Mouse (Mus musculus) limb, embryonic 11.5 days (tissue): ENCODE data around the gene Eif2ak1. TPM values are rescaled to one million over a fixed set of nuclear protein-coding genes. Genes with fewer than 3 reads are reported as not detected.
A peak's percentile ranks its signal among the peaks of the same experiment; 100 is the strongest.

Experiments used
- ATAC-seq: fragments of 200-750 bp; cut with Nextera tagmentation; 2 replicates; pipeline ENCODE4 v1.8.0; 2017; ENCODE audit warnings: low read depth; ENCODE audit not compliant: insufficient number of reproducible peaks, low FRiP score, low TSS enrichment
- DNase-seq: peaks from one replicate; pipeline ENCODE4 v3.0.0-alpha.2; 2015; ENCODE audit warnings: low spot score
- H3K27ac ChIP-seq: fragments of 300-500 bp; sonication (generic); replicated peaks from 2 replicates; pipeline ENCODE4 v1.5.1; 2014; ENCODE audit warnings: low read depth, mild to moderate bottlenecking, low read length
- H3K27me3 ChIP-seq: fragments of 300-500 bp; sonication (generic); 2 replicates; pipeline ENCODE4 v1.6.1; 2014; ENCODE audit warnings: mild to moderate bottlenecking, low read length, mixed read lengths; ENCODE audit not compliant: control insufficient read depth, insufficient read depth
- H3K36me3 ChIP-seq: fragments of 300-500 bp; sonication (generic); 2 replicates; pipeline ENCODE4 v1.6.1; 2014; ENCODE audit warnings: mild to moderate bottlenecking, low read length, moderate library complexity, mixed read lengths; ENCODE audit not compliant: control insufficient read depth, insufficient read depth
- H3K4me1 ChIP-seq: fragments of 300-500 bp; sonication (generic); 2 replicates; pipeline ENCODE4 v1.6.1; 2014; ENCODE audit warnings: low read length, mixed read lengths; ENCODE audit not compliant: control insufficient read depth, insufficient read depth
- H3K4me2 ChIP-seq: fragments of 300-500 bp; sonication (generic); 2 replicates; pipeline ENCODE4 v1.6.1; 2014; ENCODE audit warnings: low read depth, mild to moderate bottlenecking, moderate library complexity; ENCODE audit not compliant: severe bottlenecking
- H3K4me3 ChIP-seq: fragments of 300-500 bp; sonication (generic); 2 replicates; pipeline ENCODE4 v1.5.1; 2014; ENCODE audit warnings: low read depth, low read length
- H3K9ac ChIP-seq: fragments of 300-500 bp; sonication (generic); 2 replicates; pipeline ENCODE4 v1.6.1; 2014; ENCODE audit warnings: mild to moderate bottlenecking, low read length
- H3K9me3 ChIP-seq: fragments of 300-500 bp; sonication (generic); 2 replicates; pipeline ENCODE4 v1.6.1; 2016; ENCODE audit warnings: low read length; ENCODE audit not compliant: control insufficient read depth
- WGBS: fragments of 180-500 bp; shearing (Covaris S2); extraction: QIAGEN DNeasy Blood & Tissue Kit; methylation state at CpG from one replicate; pipeline ENCODE4 v1.1.7; 2014; 5-methylcytosine and 5-hydroxymethylcytosine counted together
- polyA plus RNA-seq: library from polyadenylated mRNA; unstranded; fragments of >200 nt; fragmentation: Nextera tagmentation; extraction: Ambion mirVana; gene quantifications from 2 replicates; pipeline ENCODE4 v1.2.1, GENCODE M21; 2014

Eif2ak1 gene
- polyA plus RNA-seq, 1 experiment from 2014 or later = 55.1 TPM

GRCm38 (mm10) chr5:143814626-143815025 is 3.0 kb upstream of the Eif2ak1 start:
- 88% methylated on average over 2 of the region's 2 CpGs for WGBS
- H3K4me2 ChIP-seq = no peak overlapping the region
- no peak for ATAC-seq
- no peak overlapping the region for H3K9ac ChIP-seq
- no peak overlapping the region for H3K27ac ChIP-seq
- H3K4me1 ChIP-seq = peaks cover 2% of the 10 kb centered on the region; the same call in 1 of the 2 replicates
- H3K36me3 ChIP-seq = no peaks in the 10 kb centered on the region
- no peaks in the 10 kb centered on the region for H3K9me3 ChIP-seq
- H3K4me3 ChIP-seq = no peak overlapping the region
- no peaks in the 10 kb centered on the region for H3K27me3 ChIP-seq
- no peak for DNase-seq

- ATAC-seq (peak; percentile 75), DNase-seq (no peak)
- H3K36me3 ChIP-seq = no peaks in the 10 kb centered on the region
- no peak overlapping the region for H3K27ac ChIP-seq
- peak overlapping the region; percentile 74 for H3K9ac ChIP-seq
- H3K27me3 ChIP-seq = no peaks in the 10 kb centered on the region
- H3K4me2 ChIP-seq = peak overlapping the region; percentile 66
- under 1% methylated on average over 32 of the region's 32 CpGs for WGBS
- H3K4me3 ChIP-seq = peak overlapping the region; percentile 86
- H3K4me1 ChIP-seq = peaks cover 2% of the 10 kb centered on the region; the same call in 1 of the 2 replicates
- no peaks in the 10 kb centered on the region for H3K9me3 ChIP-seq
These were observed 333 bp downstream of the Eif2ak1 start for GRCm38 (mm10) chr5:143817931-143818311.

DNA sequence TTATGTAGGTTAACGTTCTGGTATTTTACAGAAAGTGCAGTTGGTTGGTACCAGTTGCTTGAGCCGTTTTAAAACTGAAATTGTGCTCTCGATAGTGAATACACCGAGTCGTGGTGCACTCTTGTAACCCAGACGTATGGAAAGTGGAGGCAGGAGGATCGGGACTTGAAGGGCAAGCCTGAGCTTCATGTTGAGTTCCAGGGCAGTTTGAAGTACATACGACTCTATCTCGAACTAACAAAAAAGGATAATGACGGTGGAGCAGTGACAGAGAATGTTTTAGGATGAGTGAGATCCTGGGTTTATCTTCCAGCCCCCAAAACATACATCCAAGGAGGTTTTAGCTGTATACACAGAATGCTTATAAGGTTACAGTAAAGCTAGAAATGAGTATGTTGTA is 873 bp downstream of the Eif2ak1 start:
- peak overlapping the region; percentile 27; the same call in 1 of the 2 replicates for H3K9ac ChIP-seq
- H3K4me2 ChIP-seq = peak overlapping the region; percentile 66
- peaks cover 2% of the 10 kb centered on the region; the same call in 1 of the 2 replicates for H3K4me1 ChIP-seq
- no peaks in the 10 kb centered on the region for H3K9me3 ChIP-seq
- no peak overlapping the region for H3K27ac ChIP-seq
- ATAC-seq = no peak
- H3K4me3 ChIP-seq = peak overlapping the region; percentile 86
- 20% methylated on average over 10 of the region's 10 CpGs for WGBS
- H3K27me3 ChIP-seq = no peaks in the 10 kb centered on the region
- H3K36me3 ChIP-seq = no peaks in the 10 kb centered on the region
- DNase-seq = no peak

DNA sequence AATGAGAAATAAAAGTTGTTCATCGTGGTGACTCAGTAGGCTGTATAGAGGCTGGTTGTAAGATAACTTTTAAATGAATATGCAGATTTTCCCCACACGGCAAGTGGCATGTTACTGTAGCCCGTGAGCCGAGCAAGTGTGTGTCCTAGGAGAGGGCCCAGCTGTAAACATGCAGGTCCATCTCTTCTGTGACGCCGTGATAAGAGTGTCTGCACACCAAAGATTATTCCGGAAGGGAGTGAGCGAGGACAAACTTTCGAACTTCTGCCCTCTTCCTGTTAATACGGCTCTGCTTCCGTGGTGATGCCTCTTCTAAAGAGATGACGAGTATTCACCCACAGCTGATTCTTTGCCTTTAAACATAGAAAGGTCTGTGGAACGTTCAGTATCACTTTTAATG is 1.4 kb downstream of the Eif2ak1 start:
- Histone ChIP-seq H3K4me3 (no peak overlapping the region), H3K27ac (no peak overlapping the region), H3K27me3 (no peaks in the 10 kb centered on the region), H3K9me3 (no peaks in the 10 kb centered on the region), H3K9ac (no peak overlapping the region), H3K4me2 (no peak overlapping the region), H3K4me1 (peaks cover 2% of the 10 kb centered on the region; the same call in 1 of the 2 replicates), H3K36me3 (no peaks in the 10 kb centered on the region)
- DNase-seq = no peak
- WGBS = 82% methylated on average over 13 of the region's 13 CpGs
- ATAC-seq = no peak

DNA sequence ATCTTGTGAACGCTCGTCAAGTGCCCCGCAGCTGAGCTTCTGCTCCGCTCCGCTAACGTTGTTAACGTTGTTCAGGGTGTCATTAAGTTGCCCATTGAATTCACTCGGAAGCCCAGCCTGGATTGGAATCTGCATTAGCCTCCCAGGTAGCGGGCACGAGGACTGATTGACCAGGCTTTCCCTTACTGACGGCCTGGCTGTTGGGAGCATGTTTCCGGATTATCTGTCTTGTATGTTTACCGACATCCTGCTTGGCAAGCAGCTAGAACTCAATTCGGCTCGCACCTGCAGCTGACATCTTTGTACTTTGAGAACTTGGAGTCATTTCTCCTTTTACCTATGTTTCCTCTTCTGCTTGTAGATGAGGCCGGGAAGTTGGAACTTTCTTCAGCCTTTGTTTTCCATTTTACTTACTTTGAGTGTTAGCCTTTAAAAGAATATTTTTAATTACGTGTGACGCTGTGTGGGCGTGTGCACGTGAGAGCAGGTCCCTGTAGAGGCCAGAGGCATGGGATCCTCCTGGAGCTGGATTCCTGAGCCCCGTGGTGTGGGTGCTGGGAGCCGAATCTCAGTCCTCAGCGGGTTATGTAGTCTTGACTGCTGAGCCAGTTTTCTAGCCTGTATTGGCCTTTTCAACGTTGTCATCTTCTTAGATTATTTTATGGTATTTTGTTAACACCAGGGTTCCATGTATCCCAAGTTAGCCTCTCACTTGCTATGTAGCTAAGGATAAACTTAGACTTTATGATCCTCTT is 2.5 kb downstream of the Eif2ak1 start:
- Histone ChIP-seq H3K27ac (no peak overlapping the region), H3K4me2 (no peak overlapping the region), H3K36me3 (no peaks in the 10 kb centered on the region), H3K4me1 (peaks cover 2% of the 10 kb centered on the region; the same call in 1 of the 2 replicates), H3K4me3 (no peak overlapping the region), H3K9me3 (no peaks in the 10 kb centered on the region), H3K27me3 (no peaks in the 10 kb centered on the region), H3K9ac (no peak overlapping the region)
- DNase-seq (no peak), ATAC-seq (no peak)
- WGBS = 90% methylated on average over 24 of the region's 24 CpGs

DNA sequence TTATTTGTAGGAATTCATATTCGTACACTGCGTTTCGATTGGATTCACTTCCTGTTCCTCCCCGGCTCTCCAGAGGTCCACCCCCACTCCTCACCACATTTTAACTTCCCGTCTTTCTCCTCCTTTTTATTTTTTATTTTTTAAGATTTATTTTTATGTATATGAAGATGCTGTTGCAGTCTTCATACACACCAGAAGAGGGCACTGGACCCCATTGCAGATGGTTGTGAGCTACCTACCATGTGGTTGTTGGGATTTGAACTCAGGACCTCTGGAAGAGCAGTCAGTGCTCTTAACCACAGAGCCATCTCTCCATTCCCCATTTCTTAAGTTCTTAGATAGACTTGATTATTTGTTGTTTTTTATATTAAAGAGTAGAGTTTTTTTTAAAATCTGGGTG is 3.2 kb downstream of the Eif2ak1 start:
- WGBS = 96% methylated on average over 5 of the region's 5 CpGs
- DNase-seq (no peak), ATAC-seq (no peak)
- Histone ChIP-seq H3K9me3 (no peaks in the 10 kb centered on the region), H3K4me1 (peaks cover 2% of the 10 kb centered on the region; the same call in 1 of the 2 replicates), H3K9ac (no peak overlapping the region), H3K4me2 (no peak overlapping the region), H3K36me3 (no peaks in the 10 kb centered on the region), H3K27ac (no peak overlapping the region), H3K27me3 (no peaks in the 10 kb centered on the region), H3K4me3 (no peak overlapping the region)

- no peaks in the 10 kb centered on the region for H3K4me1 ChIP-seq
- WGBS = 89% methylated on average over 11 of the region's 11 CpGs
- ATAC-seq (no peak), DNase-seq (no peak)
- peaks cover 8% of the 10 kb centered on the region; the same call in 1 of the 2 replicates for H3K36me3 ChIP-seq
- H3K9ac ChIP-seq = no peak overlapping the region
- no peaks in the 10 kb centered on the region for H3K27me3 ChIP-seq
- no peak overlapping the region for H3K4me3 ChIP-seq
- no peak overlapping the region for H3K27ac ChIP-seq
- H3K9me3 ChIP-seq = no peaks in the 10 kb centered on the region
- H3K4me2 ChIP-seq = no peak overlapping the region
These were observed 54.1 kb downstream of the Eif2ak1 start for GRCm38 (mm10) chr5:143871547-143872169.

GRCm38 (mm10) chr5:143874571-143874970 is 57.0 kb downstream of the Eif2ak1 start:
- no peak overlapping the region for H3K4me3 ChIP-seq
- no peak overlapping the region for H3K27ac ChIP-seq
- no peaks in the 10 kb centered on the region for H3K4me1 ChIP-seq
- no peaks in the 10 kb centered on the region for H3K9me3 ChIP-seq
- ATAC-seq = no peak
- no peaks in the 10 kb centered on the region for H3K27me3 ChIP-seq
- no peak overlapping the region for H3K9ac ChIP-seq
- H3K4me2 ChIP-seq = no peak overlapping the region
- 72% methylated on average over 4 of the region's 4 CpGs for WGBS
- no peak for DNase-seq
- peaks cover 12% of the 10 kb centered on the region; the same call in 1 of the 2 replicates for H3K36me3 ChIP-seq
